Mouse (Mus musculus): ENCODE data around the gene Mrgprd. TPM values are rescaled to one million over a fixed set of nuclear protein-coding genes. Genes with fewer than 3 reads are reported as not detected.

Gene Mrgprd
- polyA plus RNA-seq, 1 experiment = not detected

- no peak for DNase-seq (ENCODE audit: low read depth)
These were observed 11.9 kb upstream of the Mrgprd start for GRCm38 (mm10) chr7:145302488-145303285.

GRCm38 (mm10) chr7:145304153-145304552 is 10.5 kb upstream of the Mrgprd start:
- no peak for DNase-seq (ENCODE audit: low read depth)

GRCm38 (mm10) chr7:145307636-145308035 is 7.0 kb upstream of the Mrgprd start:
- DNase-seq (ENCODE audit: low read depth) = no peak

GRCm38 (mm10) chr7:145308061-145308675 is 6.5 kb upstream of the Mrgprd start:
- no peak for DNase-seq (ENCODE audit: low read depth)

GRCm38 (mm10) chr7:145308866-145309265 is 5.8 kb upstream of the Mrgprd start:
- DNase-seq (ENCODE audit: low read depth) = no peak

GRCm38 (mm10) chr7:145309877-145310276 is 4.8 kb upstream of the Mrgprd start:
- no peak for DNase-seq (ENCODE audit: low read depth)

- DNase-seq (ENCODE audit: low read depth) = no peak
These were observed 4.1 kb upstream of the Mrgprd start for GRCm38 (mm10) chr7:145310526-145310925.

GRCm38 (mm10) chr7:145312137-145312536 is 2.5 kb upstream of the Mrgprd start:
- DNase-seq (ENCODE audit: low read depth) = no peak

GRCm38 (mm10) chr7:145317522-145317921 is 2.9 kb downstream of the Mrgprd start:
- DNase-seq (ENCODE audit: low read depth) = no peak

- DNase-seq (ENCODE audit: low read depth) = no peak
These were observed 4.8 kb downstream of the Mrgprd start for GRCm38 (mm10) chr7:145319481-145319880.

- no peak for DNase-seq (ENCODE audit: low read depth)
These were observed 9.0 kb downstream of the Mrgprd start for GRCm38 (mm10) chr7:145323607-145324006.

- no peak for DNase-seq (ENCODE audit: low read depth)
These were observed 11.1 kb downstream of the Mrgprd start for GRCm38 (mm10) chr7:145325697-145326096.

- no peak for DNase-seq (ENCODE audit: low read depth)
These were observed 15.3 kb downstream of the Mrgprd start for GRCm38 (mm10) chr7:145329982-145330381.

- DNase-seq (ENCODE audit: low read depth) = no peak
These were observed 16.0 kb downstream of the Mrgprd start for GRCm38 (mm10) chr7:145330641-145331040.

GRCm38 (mm10) chr7:145332376-145333041 is 17.9 kb downstream of the Mrgprd start:
- no peak for DNase-seq (ENCODE audit: low read depth)

- DNase-seq (ENCODE audit: low read depth) = no peak
These were observed 19.3 kb downstream of the Mrgprd start for GRCm38 (mm10) chr7:145333936-145334335.

- no peak for DNase-seq (ENCODE audit: low read depth)
These were observed 19.9 kb downstream of the Mrgprd start for GRCm38 (mm10) chr7:145334428-145335027.

GRCm38 (mm10) chr7:145335199-145335598 is 20.6 kb downstream of the Mrgprd start:
- DNase-seq (ENCODE audit: low read depth) = no peak

GRCm38 (mm10) chr7:145335616-145336332 is 21.1 kb downstream of the Mrgprd start:
- DNase-seq (ENCODE audit: low read depth) = no peak

- DNase-seq (ENCODE audit: low read depth) = no peak
These were observed 23.3 kb downstream of the Mrgprd start for GRCm38 (mm10) chr7:145337889-145338288.

GRCm38 (mm10) chr7:145340248-145340904 is 25.7 kb downstream of the Mrgprd start:
- DNase-seq (ENCODE audit: low read depth) = no peak
